Mouse (Mus musculus) CD4-positive helper T cell, adult 2 months (primary cell): ENCODE data around the gene Ascl4.

Source experiments
- DNase-seq: peaks from one replicate; pipeline ENCODE4 v3.0.0-alpha.2; 2012; ENCODE audit warnings: low read depth, missing footprints, low spot score

The Ascl4 gene

DNA sequence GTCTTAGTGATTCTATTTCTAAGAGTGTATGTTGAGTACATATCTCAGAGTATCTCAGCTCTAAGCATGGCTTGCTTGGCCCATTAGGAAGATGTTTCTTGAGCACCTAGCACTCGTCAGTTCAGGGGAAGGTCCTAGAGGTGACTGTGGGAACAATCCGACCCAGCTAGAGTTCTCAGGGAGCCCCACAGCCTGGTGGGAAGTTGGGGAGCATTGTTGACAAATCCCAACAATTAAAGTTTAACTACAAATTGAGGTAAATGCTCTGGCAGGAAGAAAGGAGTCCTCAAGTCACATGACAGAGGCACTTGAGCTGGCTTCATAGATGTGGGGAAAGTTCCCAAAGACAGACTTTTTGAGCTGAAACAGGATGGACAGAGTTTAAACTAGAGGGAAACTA is 41.2 kb downstream of the Ascl4 start:
- DNase-seq, result no peak

DNA sequence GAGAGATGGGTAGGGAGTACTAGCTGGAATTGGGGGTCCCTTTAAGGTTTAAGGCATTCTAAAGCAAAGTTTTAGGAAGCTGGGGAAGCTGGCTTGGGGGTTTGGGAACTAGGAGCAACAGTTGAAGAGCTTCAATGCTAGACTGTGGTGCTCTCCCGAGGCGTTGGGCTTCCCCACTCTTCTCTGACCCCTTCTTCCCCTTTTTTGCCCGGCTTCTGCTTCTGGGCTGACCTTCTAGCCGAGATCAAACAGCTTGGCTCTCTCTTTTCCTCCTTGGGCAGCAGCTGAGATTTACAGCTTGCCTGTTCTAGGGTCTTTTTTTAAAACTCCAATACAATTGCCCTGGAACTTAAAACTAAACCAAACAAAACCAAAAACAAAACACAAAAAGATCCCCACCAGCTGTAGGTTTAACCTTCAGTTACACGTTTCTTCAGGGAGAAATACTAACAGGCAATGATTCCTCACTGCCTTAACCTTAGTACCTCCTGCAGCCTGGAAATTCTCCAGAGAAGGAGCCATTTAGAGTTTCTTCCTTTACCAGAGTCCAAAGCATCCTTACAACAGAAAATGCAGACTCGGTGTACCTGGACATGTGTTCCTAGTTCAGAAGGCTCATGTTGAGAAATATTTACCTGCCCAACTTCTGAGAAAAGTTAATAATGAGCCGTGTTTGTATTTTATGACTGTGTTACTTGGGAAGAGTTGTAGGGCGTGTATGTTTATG is 42.6 kb downstream of the Ascl4 start:
- no peak for DNase-seq

DNA sequence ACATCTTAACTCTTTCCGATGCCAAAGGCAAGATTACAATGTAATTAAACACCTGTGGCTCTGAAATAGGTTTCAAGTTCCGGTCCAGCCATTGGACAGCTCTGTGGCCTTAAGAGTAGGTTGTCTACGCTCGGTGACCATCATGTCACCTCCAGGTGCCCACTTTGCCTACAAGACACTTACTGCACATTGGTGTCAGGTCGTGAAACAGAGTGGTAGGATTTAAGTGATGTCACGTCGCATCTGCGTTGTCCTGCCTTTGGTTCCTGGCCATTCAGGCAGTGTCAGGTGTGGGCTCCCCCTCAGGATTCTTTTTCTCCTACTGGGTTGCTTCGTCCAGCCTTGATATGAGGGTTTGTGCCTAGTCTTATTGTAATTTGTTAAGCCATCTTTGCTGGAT is 44.3 kb downstream of the Ascl4 start:
- DNase-seq, result no peak

DNA sequence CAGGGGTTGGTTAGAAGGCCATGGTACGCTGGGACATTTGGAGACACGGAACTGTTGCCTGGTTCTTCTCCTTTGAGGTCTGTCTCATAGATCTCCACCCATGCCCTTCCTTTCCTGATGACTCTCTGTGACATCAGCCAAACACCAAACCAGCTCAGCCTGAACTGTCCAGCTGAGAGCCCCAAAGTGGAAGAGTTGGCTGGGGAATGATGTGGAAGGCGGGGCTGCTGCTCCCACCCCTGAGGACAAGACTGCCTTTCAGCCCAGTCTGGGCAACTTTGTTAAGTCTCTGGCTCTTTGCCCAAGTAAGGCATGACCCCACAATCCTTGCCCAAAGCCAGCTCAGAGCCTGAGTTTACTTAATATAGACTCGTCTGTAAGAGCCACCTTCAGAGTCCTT is 45.4 kb downstream of the Ascl4 start:
- DNase-seq, result no peak

DNA sequence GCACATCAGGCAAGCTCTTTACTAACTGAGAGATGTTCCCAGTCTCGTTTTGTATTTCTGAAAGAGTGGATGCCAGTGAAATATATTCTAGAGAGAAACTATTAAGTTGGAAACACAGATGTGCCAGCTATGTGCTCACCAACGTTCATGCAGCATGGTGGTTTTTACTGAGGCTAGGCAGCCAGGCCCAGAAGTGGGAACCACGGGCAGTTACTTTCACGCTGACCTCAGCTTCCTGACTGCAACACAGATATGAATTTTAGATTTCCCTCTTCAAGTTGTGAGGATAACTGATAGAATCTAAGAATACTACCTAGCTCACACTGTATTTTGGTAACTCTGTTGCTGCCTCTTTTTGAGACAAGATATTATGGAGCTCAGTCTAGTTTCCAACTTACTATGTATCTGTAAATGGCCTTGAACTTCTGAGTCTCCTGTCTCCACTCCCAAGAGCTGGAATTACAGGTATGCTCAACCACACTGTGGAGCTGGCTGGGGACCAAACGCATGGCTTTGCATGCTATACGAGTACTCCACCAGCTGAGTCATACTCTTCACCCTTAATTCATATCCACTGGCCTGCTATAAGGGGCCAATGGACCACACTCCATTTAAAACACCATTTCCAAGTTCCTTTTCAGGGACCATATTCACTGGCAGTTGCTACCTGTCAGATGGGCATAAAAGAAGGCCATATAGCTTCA is 62.1 kb downstream of the Ascl4 start:
- DNase-seq, result no peak

DNA sequence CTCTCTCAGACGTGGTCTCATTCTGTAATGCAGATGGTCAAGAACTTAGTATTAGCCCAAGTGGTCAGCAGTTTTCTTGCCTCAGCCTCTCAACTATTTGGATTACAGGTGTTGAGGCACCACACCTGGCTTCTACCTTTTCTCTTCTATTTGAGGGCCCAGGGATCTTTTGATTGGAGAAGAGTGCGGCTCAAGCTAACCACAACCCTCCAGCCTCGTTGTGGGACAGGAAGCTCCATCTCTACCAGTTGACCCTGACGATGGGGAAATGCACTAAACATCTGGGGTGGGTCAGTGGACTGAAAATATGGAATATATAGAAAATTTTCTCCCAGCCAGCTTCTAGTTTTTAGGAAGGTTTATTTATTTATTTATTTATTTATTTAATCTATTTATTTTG is 64.9 kb downstream of the Ascl4 start:
- no peak for DNase-seq

DNA sequence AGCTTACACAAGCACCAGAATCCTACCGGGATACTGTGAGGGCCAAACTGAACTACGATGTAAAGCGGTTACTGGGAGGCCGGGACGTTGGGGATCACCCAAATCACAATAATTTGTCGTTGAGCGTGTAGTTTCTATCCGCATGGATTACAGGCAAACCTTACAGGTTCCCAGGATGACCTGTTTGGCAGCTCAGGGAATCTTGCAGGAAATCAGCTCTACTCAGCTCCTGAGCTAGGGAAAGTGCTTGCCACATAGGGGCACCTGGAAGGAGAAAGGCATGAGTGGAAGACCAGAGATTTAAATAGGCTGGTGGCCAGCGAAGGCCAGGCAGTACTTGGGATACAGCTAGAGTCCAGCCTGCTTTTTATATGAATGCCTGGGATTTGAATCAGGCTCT is 66.4 kb downstream of the Ascl4 start:
- DNase-seq, result no peak

DNA sequence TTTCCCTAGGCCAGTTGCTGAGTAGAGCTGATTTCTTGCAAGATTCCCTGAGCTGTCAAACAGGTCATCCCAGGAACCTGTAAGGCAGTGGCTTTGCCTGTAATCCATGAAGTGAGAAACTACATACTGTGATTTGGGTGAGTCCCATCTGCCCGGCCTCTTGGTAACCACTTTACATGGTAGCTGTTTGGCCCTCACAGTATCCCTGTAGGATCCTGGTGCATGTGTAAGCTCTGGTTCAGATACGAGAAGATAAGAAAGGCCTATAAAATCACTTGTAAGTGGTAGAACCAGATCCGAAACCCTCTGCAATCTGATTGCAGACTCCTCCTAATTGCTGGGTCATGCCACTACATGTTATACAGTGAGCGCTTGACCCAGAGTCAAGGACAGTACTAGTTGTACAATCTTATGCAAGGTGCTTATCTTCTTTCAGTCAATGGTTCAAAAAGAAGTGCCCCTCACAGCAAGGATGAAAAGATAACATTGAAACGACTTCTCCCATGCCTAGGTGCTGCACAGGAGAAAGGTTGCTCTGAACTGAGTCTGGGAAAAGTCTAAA is 67.1 kb downstream of the Ascl4 start:
- no peak for DNase-seq
